Mouse (Mus musculus) bone marrow macrophage, adult 2 months (primary cell): ENCODE measurements around the gene Mllt3.

Experiments used
- CTCF ChIP-seq: IDR thresholded peaks from 2 replicates; pipeline ENCODE4 v1.5.1; 2012; ENCODE audit warnings: low read depth, mild to moderate bottlenecking, low read length, moderate library complexity
- POLR2A ChIP-seq: IDR thresholded peaks from 2 replicates; pipeline ENCODE4 v1.6.1; 2012; ENCODE audit warnings: mild to moderate bottlenecking, low read depth, low read length, borderline replicate concordance

DNA sequence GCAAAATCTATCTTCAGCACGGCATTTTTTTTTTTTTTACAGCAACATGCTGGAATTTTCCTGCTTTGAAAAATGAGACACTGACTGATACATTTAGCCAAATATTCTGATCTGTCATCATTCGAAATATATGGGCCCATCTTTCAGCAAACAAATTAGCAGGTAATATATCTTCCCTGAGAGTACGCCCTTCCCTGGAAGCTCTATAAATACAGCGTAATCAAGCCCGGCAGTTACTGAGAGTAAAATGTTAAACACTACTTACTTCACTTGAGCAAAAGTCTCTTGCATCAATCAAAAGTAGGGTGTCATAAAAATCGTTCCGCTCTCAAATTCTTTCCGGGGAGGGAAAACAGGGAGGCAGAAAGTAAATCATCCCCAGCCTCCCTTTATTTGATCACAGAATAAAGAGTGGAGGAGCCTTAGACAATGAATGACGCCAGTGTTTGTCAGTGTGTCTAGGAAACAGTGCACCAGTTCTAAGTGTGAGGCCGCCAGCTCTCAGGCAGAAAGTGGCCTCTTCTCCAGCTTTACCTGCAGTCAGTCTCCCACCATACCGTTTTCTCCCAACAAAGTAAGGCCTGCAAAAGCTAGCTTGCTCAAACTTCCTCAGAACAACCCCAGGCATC, 55.2 kb downstream of the Mllt3 start:
- TF ChIP-seq CTCF (no peak), POLR2A (no peak)
